Mouse (Mus musculus) cortical plate, adult 2 months (tissue): ENCODE results near the gene Mdm4. TPM values are rescaled to one million over a fixed set of nuclear protein-coding genes. Genes with fewer than 3 reads are reported as not detected.
"Not testable (repeated sequence)": the region's sequence is repeated elsewhere in the genome, so short reads cannot be mapped to it uniquely, and the experiment has no call there.

Experiments used
- H3K27ac ChIP-seq: fragments of 200-500 bp; 2 replicates; pipeline ENCODE4 v1.5.1; 2012; ENCODE audit warnings: low read length, control low read depth, inconsistent platforms; ENCODE audit not compliant: insufficient read depth
- H3K4me1 ChIP-seq: fragments of 200-500 bp; 2 replicates; pipeline ENCODE4 v1.6.1; 2011; ENCODE audit warnings: low read length; ENCODE audit not compliant: control insufficient read depth, insufficient read depth
- H3K4me3 ChIP-seq: fragments of 200-500 bp; 2 replicates; pipeline ENCODE4 v1.5.1; 2011; ENCODE audit warnings: mild to moderate bottlenecking, low read length, control low read depth; ENCODE audit not compliant: insufficient read depth
- CTCF ChIP-seq: fragments of 200-500 bp; IDR thresholded peaks from 2 replicates; pipeline ENCODE4 v1.5.1; 2011; ENCODE audit warnings: mild to moderate bottlenecking, control low read depth, low read length; ENCODE audit not compliant: insufficient read depth; ENCODE audit errors: extremely low read depth
- POLR2A ChIP-seq: fragments of 200-500 bp; IDR thresholded peaks from 2 replicates; pipeline ENCODE4 v1.6.1; 2011; ENCODE audit warnings: mild to moderate bottlenecking, low read length, control low read depth; ENCODE audit not compliant: insufficient read depth; ENCODE audit errors: extremely low read depth
- polyA plus RNA-seq: library from polyadenylated mRNA; depleted of rRNA; stranded (reverse); fragments of >200 nt; gene quantifications from 2 replicates; pipeline ENCODE4 v1.2.3, GENCODE M21; 2012

Gene Mdm4
- polyA plus RNA-seq, 1 experiment: 67.3 TPM

GRCm38 (mm10) chr1:132991580-132991979 is 38.8 kb downstream of the Mdm4 start:
- TF ChIP-seq CTCF (no peak), POLR2A (no peak)
- H3K4me1 ChIP-seq: no peaks in the 10 kb centered on the region; the same call in 1 of the 2 replicates
- no peak overlapping the region for H3K27ac ChIP-seq
- no peak overlapping the region for H3K4me3 ChIP-seq

GRCm38 (mm10) chr1:132990733-132991132 is 39.6 kb downstream of the Mdm4 start:
- Histone ChIP-seq H3K4me1 (peaks cover 2% of the 10 kb centered on the region), H3K27ac (no peak overlapping the region), H3K4me3 (no peak overlapping the region)
- TF ChIP-seq POLR2A (no peak), CTCF (no peak)

GRCm38 (mm10) chr1:132988556-132989459 is 41.6 kb downstream of the Mdm4 start:
- not testable (repeated sequence) for H3K27ac ChIP-seq, H3K4me3 ChIP-seq, H3K4me1 ChIP-seq

GRCm38 (mm10) chr1:132982728-132983127 is 47.6 kb downstream of the Mdm4 start:
- Histone ChIP-seq H3K27ac (no peak overlapping the region), H3K4me3 (no peak overlapping the region), H3K4me1 (peaks cover 2% of the 10 kb centered on the region)
- TF ChIP-seq CTCF (peak; percentile 76), POLR2A (no peak)

GRCm38 (mm10) chr1:132981232-132981631 is 49.1 kb downstream of the Mdm4 start:
- no peak for TF ChIP-seq CTCF
- TF ChIP-seq POLR2A: no peak
- Histone ChIP-seq H3K4me1 (peaks cover under 1% of the 10 kb centered on the region), H3K27ac (no peak overlapping the region), H3K4me3 (no peak overlapping the region)

GRCm38 (mm10) chr1:132977402-132977801 is 53.0 kb downstream of the Mdm4 start:
- Histone ChIP-seq H3K4me1 (no peaks in the 10 kb centered on the region), H3K4me3 (no peak overlapping the region), H3K27ac (no peak overlapping the region)
- TF ChIP-seq POLR2A (no peak), CTCF (no peak)

GRCm38 (mm10) chr1:132968659-132969058 is 61.7 kb downstream of the Mdm4 start:
- Histone ChIP-seq H3K27ac (no peak overlapping the region), H3K4me3 (no peak overlapping the region), H3K4me1 (no peaks in the 10 kb centered on the region)
- TF ChIP-seq CTCF (peak; percentile 60), POLR2A (no peak)

GRCm38 (mm10) chr1:132964691-132965090 is 65.7 kb downstream of the Mdm4 start:
- TF ChIP-seq POLR2A: no peak
- no peak for TF ChIP-seq CTCF
- Histone ChIP-seq H3K4me3 (no peak overlapping the region), H3K4me1 (no peaks in the 10 kb centered on the region), H3K27ac (no peak overlapping the region)

- H3K4me1 ChIP-seq: no peaks in the 10 kb centered on the region
- TF ChIP-seq CTCF (no peak), POLR2A (no peak)
- H3K4me3 ChIP-seq: no peak overlapping the region
- no peak overlapping the region for H3K27ac ChIP-seq
Observed at GRCm38 (mm10) chr1:132964106-132964505, 66.3 kb downstream of the Mdm4 start.

GRCm38 (mm10) chr1:132961751-132962150 is 68.6 kb downstream of the Mdm4 start:
- no peaks in the 10 kb centered on the region for H3K4me1 ChIP-seq
- H3K27ac ChIP-seq: no peak overlapping the region
- H3K4me3 ChIP-seq: no peak overlapping the region
- TF ChIP-seq CTCF (no peak), POLR2A (no peak)

GRCm38 (mm10) chr1:132956809-132957208 is 73.6 kb downstream of the Mdm4 start:
- Histone ChIP-seq H3K4me3 (no peak overlapping the region), H3K4me1 (no peaks in the 10 kb centered on the region), H3K27ac (no peak overlapping the region)
- no peak for TF ChIP-seq CTCF
- no peak for TF ChIP-seq POLR2A
